Mouse (Mus musculus) mesoderm, embryonic 11.5 days (tissue): Measurements from ENCODE around the gene Gm10518.
A peak's percentile ranks its signal among the peaks of the same experiment; 100 is the strongest.
"Not testable (repeated sequence)": the region's sequence is repeated elsewhere in the genome, so short reads cannot be mapped to it uniquely, and the experiment has no call there.

Experiments
- DNase-seq: peaks from one replicate; pipeline ENCODE4 v3.0.0-alpha.2; 2012; ENCODE audit warnings: low read depth, low spot score

The Gm10518 gene

GRCm38 (mm10) chr1:179802610-179803512 lies at the start of gene Gm10518:
Gm10518 (plus strand) TSS chr1:179803376.
- DNase-seq = peak; percentile 48

GRCm38 (mm10) chr1:179756477-179756876 lies 46.7 kb upstream of the Gm10518 start:
- DNase-seq = no peak

DNA sequence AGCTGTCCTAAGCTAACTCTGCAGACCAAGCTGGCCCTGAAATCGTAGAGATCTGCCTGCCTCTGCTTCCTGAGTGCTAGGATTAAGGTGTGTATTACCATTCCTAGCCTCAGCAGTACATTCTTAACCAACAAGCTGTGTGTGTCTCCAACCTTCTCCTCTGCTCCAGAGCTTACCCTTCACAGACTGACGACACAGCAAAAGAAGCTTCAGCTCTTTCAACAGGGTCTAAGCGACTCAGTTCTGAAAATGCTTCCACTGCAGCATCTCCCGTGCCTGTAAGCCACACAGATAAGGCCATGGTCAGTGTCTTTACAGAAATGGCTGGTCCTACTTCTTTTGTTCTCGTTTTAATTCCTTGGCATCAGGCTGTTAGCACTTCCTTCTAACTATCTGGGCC lies 43.1 kb upstream of the Gm10518 start:
- no peak for DNase-seq

DNA sequence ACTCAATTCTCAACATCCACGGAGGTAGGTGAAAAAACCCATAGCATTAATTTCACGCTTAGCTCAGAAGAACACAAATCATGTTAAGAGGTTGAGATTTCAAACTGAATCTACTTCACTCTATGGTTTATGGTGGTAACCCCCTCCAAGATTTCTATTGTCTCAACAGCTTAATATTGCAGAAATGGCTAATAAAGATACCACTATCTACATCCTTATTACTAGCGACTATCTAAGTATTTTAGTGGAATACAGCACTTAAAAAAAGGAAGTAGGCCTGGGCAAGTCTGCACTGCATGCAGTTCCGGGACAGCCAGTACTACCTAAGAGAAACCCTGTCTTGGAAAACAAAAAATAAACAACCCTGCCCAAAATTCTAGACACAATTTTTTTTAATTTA lies 42.6 kb upstream of the Gm10518 start:
- no peak for DNase-seq

DNA sequence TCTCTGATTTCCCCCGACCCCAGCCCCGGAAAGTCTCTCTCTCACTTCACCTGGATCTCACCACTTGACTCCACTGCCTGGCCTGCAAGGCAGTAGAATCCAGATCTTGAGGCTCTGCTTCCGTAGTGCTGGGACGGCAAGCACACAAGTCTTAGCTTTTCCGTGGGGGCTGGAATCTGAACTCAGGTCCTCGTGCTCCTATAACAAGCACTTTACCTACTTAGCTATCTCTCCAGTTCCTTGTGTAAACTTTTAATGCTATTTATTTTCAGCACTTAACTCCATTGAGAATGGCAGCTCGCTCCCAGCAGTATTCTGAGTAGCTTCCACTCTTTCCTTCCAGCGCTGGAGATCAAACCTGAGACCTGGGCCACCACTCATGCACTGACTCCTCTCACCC lies 26.3 kb upstream of the Gm10518 start:
- no peak for DNase-seq

DNA sequence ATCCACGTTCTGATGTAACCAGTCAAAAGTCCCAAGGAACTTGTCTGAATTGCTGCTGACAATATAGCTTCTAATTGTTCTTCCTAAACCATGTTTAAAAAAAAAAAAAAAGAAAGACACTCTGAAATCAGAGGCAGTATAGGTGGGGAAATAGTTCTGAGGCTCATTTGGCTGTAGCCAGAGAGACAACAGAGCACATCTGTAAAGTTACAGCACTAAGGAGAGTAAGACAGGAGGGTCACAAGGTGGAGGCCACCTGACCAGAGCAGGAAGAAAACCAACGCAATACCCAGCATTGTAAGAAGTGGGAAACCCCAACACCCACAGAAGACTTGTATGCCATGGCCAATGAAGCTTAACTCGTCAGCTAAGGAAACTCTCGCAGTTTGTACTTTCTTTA lies 19.1 kb upstream of the Gm10518 start:
- no peak for DNase-seq

- DNase-seq = no peak
These were observed 17.7 kb upstream of the Gm10518 start for GRCm38 (mm10) chr1:179785502-179785901.

- DNase-seq = no peak
These were observed 15.9 kb upstream of the Gm10518 start for GRCm38 (mm10) chr1:179787281-179787680.

DNA sequence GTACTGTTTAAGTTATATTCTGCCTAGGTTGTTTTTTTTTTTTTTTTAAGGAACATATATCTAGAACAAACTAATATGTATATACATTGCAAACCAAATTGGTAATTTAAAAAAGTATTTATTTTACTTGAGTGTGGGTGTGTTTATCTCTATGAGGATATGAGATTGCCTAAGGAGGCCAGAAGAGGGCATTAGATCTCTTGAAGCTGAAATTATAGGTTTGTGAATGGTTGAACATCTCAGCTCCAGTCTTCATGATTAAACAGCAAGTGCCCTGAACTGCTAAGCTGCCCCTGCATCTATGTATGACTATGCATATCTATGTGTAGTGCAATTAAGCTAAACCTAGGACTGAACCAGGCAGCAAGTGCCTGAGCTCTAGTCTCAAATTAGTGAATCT lies 4.4 kb upstream of the Gm10518 start:
- no peak for DNase-seq

DNA sequence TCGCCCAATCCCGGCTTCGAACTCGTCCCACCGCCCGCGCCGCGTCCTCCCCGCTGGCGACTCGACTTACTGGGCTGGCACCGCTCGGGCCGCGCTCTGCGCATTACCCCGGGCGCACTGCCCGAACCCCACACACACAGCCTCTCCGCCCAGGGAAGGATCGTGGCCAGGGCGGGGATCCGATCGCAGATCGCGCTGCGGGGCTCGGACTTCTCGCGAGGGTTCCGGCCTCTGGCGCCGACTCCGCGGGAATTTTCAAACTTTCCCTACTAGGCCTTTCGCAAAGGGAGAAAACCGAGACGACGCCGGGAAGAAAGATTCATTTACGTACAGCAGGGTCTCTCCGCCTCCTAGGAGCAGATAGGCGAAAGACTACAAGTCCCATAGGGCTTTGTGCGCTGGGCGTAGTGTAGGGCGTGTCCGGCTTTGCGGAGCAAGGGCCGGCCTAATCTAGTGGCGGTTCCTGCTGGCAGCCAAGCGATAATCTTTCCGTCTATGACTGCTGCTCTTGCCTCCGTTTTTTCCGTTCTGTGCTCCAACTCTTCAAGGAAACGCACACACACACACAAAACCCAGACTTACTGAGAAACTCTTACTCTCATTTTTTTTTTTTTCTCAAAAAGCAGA lies 450 bp downstream of the Gm10518 start, which contains the start of gene Ahctf1:
Gene Ahctf1, minus strand, starts transcription at position 168 of the 627 bp plus-strand sequence.
- DNase-seq = peak; percentile 99

DNA sequence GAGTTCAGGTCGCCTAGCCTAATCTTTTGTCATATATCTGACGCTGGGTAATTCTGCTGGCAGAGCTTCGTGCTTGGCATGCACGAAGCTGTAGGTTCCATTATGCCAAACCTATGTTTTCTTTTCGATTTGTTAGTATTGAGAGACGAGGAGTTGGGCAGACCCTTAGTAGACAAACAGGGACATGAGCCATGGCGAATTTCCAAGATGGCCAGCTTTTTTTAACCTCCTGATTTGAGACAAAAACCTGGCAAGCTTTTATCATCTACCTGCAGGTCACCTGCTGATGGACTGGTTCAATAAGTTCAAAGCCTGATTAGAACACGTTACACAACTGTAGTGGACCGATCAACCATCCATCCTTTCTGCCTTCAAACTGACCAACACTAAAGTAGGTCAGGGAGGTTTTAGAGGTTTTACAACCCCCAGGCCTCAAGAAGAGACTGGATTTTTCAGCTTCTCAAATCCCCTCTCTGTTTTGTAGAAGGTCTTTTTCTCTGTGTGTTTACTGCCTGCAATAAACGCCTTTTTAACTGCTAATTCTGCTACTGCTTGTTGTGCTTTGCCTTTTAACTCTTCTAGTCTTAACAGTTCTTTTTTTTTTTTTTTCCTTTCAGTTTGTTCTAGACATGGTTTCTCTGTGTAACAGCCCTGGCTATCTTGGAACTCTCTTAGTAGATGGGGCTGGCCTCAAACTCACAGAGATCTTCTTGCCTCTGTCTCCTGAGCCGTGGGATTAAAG lies 1.1 kb downstream of the Gm10518 start:
- no peak for DNase-seq

DNA sequence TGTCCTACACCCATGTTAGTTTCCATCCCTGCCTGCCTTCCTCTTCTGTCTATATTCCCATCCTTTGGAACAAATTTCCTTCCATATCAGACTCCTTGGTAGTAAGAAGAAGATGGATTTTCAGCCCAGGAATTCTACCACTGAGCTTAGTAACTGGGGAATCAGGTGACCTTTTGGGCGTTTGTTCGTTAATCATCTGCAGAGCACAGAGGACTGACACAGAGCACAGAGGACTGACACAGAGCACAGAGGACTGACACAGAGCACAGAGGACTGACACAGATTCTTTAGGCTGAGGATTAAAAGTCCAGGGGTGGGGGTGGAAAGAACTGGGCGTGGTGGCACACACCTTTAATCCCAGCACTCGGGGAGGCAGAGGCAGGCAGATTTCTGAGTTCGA lies 2.6 kb downstream of the Gm10518 start:
- DNase-seq = no peak

DNA sequence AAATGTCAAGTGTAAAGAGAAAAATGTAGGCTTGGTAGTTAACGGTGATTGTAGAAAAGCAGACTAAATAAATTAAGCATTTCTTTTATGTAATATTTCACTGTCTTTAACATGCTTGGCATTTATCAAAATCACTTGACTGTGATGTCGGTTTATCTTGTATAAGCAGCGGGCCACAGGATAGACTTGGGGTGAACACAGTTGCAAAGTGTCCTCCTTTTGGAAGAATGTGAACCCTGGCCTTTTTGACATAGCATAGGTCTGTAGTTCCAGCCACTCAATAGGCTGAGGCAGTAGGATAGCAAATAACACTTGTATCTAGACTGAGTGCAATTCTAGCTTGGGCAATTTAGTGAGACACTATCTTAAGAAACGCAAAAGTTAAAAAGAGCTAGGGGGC lies 4.3 kb downstream of the Gm10518 start:
- no peak for DNase-seq

DNA sequence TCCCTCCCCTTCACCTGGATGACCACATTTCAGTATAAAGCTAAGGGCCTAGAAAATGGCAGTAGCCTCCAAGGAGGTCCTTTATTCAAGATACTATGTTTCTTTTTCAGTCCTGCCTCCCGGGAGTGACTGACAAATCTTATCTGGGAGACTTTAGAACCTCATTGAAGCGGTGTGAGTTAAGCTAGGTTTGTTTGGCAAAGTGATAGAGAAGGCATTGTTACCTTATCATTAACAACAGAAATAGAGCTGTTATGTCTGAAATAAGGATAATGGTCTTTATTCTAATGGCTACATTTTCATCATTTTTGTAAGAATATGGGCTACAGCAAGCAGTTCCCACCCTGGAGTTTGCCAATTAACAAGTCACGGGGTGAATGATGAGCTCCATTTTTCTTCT lies 5.1 kb downstream of the Gm10518 start:
- DNase-seq = no peak

GRCm38 (mm10) chr1:179813385-179813784 lies 10.2 kb downstream of the Gm10518 start:
- no peak for DNase-seq

- no peak for DNase-seq
These were observed 11.4 kb downstream of the Gm10518 start for GRCm38 (mm10) chr1:179814616-179815015.

DNA sequence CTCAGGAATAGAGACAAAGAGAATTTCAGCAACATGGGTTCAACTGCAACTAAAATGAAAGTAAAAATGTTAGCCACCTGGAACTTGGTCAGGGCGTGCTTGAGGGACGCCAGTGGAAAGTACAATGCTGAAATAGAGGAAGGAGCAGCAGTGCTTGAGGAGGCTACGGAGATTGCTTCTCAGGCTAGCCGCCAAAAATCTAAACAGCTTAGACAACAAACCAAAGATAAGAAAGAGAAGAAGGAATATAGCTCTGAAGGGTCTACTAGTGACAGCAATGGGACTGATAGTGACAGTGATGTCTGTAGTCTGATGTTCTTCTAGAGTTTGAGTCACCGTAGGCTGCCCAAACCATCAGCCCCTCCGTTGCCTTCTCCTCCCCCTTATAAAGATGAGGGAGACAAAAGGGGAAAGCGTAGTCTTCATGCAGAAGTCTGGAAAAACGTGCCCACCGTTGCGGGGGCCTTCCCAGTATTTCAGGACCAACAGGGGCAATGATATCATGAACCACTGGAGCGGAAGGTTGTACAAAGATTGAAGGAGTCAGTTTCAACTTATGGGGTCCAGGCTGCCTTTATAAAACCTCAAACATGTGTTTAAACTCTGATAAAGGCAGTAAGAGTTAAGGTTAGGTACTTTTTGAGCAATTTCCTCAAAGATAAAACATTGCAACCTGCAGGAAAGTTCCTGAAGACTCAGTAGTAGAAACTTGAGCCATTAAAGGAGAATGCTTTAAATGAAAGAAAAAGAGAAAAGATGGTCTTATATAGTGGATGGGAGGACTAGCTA lies 15.5 kb downstream of the Gm10518 start:
- not testable (repeated sequence) for DNase-seq

DNA sequence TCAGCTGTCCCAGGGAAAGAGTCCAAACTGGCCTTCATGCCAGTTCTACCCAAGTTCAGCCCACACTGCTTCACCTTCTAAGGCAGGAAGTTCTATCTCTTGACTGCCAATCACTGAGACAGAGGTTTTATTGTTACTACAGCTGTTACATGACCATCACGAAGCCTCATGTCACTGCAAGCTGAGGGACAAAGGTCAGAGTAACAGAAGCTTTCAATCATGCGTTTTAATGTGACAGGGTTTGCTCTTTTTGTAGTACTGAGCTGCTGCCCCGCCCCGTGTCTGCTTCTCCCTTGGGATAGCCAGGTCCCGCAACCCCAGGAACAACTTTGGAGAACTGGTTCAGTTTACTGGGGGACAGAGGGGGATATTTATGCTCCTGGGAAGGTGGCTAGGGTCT lies 21.4 kb downstream of the Gm10518 start:
- DNase-seq = peak; percentile 12

DNA sequence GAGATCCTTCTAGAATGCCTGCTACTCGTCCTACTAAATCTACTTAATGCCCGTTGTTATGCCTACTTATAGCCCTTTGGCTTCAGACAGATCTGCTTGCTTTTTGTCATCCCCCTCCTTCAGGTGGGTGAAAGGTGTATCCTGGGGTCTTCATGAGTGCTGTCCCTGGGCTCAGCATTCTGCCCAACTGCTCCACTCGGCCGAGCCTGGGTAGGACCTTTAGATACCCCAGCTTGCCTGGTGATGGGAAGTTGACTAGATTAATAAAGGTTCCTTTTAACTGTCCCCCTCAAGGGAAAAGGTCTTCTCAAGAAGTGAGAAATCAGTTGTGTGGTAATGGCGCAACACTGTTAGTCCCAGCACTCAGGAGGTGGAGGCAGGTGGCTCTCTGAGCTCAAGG lies 24.9 kb downstream of the Gm10518 start:
- no peak for DNase-seq

DNA sequence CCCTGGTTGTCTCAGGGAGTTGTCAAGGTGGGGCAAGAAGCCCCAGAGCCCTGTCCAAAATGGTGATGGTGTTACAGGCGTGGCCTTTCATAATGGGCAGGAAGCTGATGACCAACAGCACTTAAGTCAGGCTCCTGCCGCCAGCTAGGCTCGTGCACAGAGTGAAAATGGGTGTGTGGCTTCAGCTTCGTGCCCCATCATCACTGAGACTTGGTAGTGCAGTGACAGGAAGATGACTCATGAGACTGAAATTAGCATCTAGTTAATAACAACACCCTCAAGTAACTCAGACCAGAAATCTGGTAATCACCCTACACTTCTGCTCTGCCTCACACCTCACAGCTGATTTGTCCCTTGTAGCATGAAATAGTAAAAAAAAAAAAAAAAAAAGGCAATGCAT lies 25.7 kb downstream of the Gm10518 start:
- no peak for DNase-seq

- no peak for DNase-seq
These were observed 29.6 kb downstream of the Gm10518 start for GRCm38 (mm10) chr1:179832710-179833240.
